Mouse (Mus musculus) heart, postnatal 0 days (tissue): ENCODE results near the gene Sec23b. TPM values are rescaled to one million over a fixed set of nuclear protein-coding genes. Genes with fewer than 3 reads are reported as not detected.

Source experiments
- ATAC-seq: fragments of 200-750 bp; cut with Nextera tagmentation; 2 replicates; pipeline ENCODE4 v1.8.0; 2017; ENCODE audit warnings: low read depth, moderate number of reproducible peaks, moderate library complexity; ENCODE audit not compliant: insufficient read depth
- DNase-seq: peaks from one replicate; pipeline ENCODE4 v3.0.0-alpha.2; 2016; ENCODE audit warnings: low spot score
- H3K27ac ChIP-seq: fragments of 300-500 bp; sonication (generic); 2 replicates; pipeline ENCODE4 v1.5.1; 2014; ENCODE audit warnings: low read depth, mild to moderate bottlenecking
- H3K27me3 ChIP-seq: fragments of 300-500 bp; sonication (generic); 2 replicates; pipeline ENCODE4 v1.6.1; 2014; ENCODE audit warnings: low read length, mixed read lengths; ENCODE audit not compliant: control insufficient read depth, insufficient read depth
- H3K36me3 ChIP-seq: fragments of 300-500 bp; sonication (generic); replicated peaks from 2 replicates; pipeline ENCODE4 v1.6.1; 2014; ENCODE audit warnings: low read length, mixed read lengths; ENCODE audit not compliant: control insufficient read depth, insufficient read depth
- H3K4me1 ChIP-seq: fragments of 300-500 bp; sonication (generic); 2 replicates; pipeline ENCODE4 v1.6.1; 2014; ENCODE audit warnings: antibody characterized with exemption; ENCODE audit not compliant: control insufficient read depth, insufficient read depth
- H3K4me2 ChIP-seq: fragments of 300-500 bp; sonication (generic); 2 replicates; pipeline ENCODE4 v1.6.1; 2014; ENCODE audit warnings: low read depth, mild to moderate bottlenecking, low read length, moderate library complexity
- H3K4me3 ChIP-seq: fragments of 300-500 bp; sonication (generic); 2 replicates; pipeline ENCODE4 v1.5.1; 2014; ENCODE audit warnings: low read depth, low read length
- H3K9ac ChIP-seq: fragments of 300-500 bp; sonication (generic); replicated peaks from 2 replicates; pipeline ENCODE4 v1.6.1; 2014; ENCODE audit warnings: low read depth, low read length, mixed read lengths
- H3K9me3 ChIP-seq: fragments of 300-500 bp; sonication (generic); replicated peaks from 2 replicates; pipeline ENCODE4 v1.6.1; 2016; ENCODE audit warnings: low read length; ENCODE audit not compliant: control insufficient read depth
- CTCF ChIP-seq: IDR thresholded peaks from 2 replicates; pipeline ENCODE4 v1.5.1; 2016; ENCODE audit warnings: antibody characterized with exemption, control low read depth, low read depth
- EP300 ChIP-seq: IDR thresholded peaks from 2 replicates; pipeline ENCODE4 v1.6.1; 2016; ENCODE audit warnings: antibody characterized with exemption, low read depth
- WGBS: fragments of 180-500 bp; shearing (Covaris S2); extraction: QIAGEN DNeasy Blood & Tissue Kit; methylation state at CpG from one replicate; pipeline ENCODE4 v1.1.7; 2014; 5-methylcytosine and 5-hydroxymethylcytosine counted together
- polyA plus RNA-seq: library from polyadenylated mRNA; unstranded; fragments of >200 nt; fragmentation: Nextera tagmentation; extraction: Ambion mirVana; gene quantifications from 2 replicates; pipeline ENCODE4 v1.2.1, GENCODE M21; 2015
- total RNA-seq: library from RNA; depleted of rRNA; stranded (reverse); fragments of >200 nt; gene quantifications from 2 replicates; pipeline ENCODE4 v1.2.3, GENCODE M21; 2014; ENCODE audit warnings: low replicate concordance; rRNA removed

The Sec23b gene
- total RNA-seq, result 52.8 and 56.7 TPM in 2 replicates
- 28.2 and 29.2 TPM in 2 replicates for polyA plus RNA-seq

DNA sequence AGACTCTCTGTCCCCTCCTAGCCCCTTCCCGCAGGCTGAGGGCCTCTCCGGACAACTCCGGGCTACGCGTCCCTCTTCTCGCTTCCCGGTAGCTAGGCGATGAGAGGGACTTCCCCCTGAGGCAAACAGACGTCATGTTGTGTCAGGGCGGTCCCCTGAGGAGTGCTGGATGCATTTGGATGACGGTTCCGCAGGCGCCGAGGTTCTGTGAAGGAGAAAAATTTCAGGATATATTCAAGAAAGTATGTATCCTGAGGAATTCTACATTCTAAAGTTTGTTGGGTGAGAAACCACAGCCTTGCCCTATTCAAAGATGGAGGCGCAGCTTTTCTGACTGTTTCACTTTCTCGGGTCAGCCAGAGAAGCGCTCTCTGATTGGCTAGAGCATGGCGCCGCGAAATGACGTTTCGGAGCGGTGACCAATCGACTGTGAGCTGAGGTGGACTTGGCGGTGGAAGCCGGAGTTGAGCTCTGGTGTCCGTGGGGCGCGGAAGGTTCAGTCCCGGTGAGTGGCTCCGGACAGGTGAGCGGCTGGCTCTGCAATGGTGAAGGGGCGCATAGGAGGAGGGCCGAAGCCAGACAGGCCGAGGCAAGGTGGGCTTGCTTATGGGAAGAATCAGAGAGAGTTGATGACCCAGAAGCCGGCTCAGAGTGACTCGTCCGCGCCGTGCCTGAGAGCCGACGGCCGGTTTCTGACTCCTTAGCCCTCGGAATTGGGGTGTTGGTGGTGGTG lies at the start of gene Sec23b:
Sec23b (plus strand) TSS at position 410 of the 733 bp plus-strand sequence.
- no peaks in the 10 kb centered on the region for H3K9me3 ChIP-seq
- H3K36me3 ChIP-seq, result peaks cover 7% of the 10 kb centered on the region; the same call in 1 of the 2 replicates
- H3K4me1 ChIP-seq, result 0 out of 2 replicates have a peak, but pooled peaks cover 6% of the 10 kb centered on the region
- peak; percentile 98 for DNase-seq
- no peaks in the 10 kb centered on the region for H3K27me3 ChIP-seq
- H3K27ac ChIP-seq, result peak within 1 kb of the TSS; percentile 86
- TF ChIP-seq CTCF, result no peak
- no peak for TF ChIP-seq EP300
- peak within 1 kb of the TSS; percentile 68 for H3K4me3 ChIP-seq
- WGBS, result under 1% methylated on average over 44 of the region's 44 CpGs
- peak; percentile 97 for ATAC-seq
- H3K4me2 ChIP-seq, result peak within 1 kb of the TSS; percentile 74
- H3K9ac ChIP-seq, result peak within 1 kb of the TSS; percentile 50

- no peaks in the 10 kb centered on the region for H3K27me3 ChIP-seq
- H3K9me3 ChIP-seq, result no peaks in the 10 kb centered on the region
- H3K27ac ChIP-seq, result no peak overlapping the region
- TF ChIP-seq CTCF (no peak), EP300 (no peak)
- WGBS, result 68% methylated on average over 3 of the region's 3 CpGs
- DNase-seq (no peak), ATAC-seq (no peak)
- no peaks in the 10 kb centered on the region for H3K4me1 ChIP-seq
- H3K36me3 ChIP-seq, result no peaks in the 10 kb centered on the region
- no peak overlapping the region for H3K9ac ChIP-seq
- H3K4me3 ChIP-seq, result no peak overlapping the region
- H3K4me2 ChIP-seq, result no peak overlapping the region
These were observed 41.4 kb upstream of the Sec23b start for GRCm38 (mm10) chr2:144514619-144515018.

DNA sequence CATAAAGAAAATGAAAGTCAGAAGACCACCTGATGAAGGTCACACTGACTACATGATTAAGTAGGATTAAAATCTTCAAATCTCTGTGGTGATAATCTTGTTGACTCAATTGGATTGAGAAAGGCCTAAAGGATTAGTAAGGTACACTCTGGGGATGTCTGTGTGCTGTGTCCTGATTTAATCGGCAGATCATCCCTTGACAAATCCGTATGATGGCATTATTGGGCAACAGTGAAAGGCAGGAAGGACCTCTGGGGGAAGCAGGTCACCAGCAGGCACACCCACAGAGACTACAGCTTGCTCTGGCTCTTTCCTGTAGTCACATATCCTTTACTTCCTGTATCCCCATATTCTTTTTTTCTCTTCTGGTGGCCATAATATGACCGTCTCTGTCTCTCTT lies 36.3 kb upstream of the Sec23b start:
- Histone ChIP-seq H3K27me3 (0 out of 2 replicates have a peak, but pooled peaks cover 4% of the 10 kb centered on the region), H3K27ac (no peak overlapping the region), H3K4me1 (no peaks in the 10 kb centered on the region), H3K4me3 (no peak overlapping the region), H3K36me3 (no peaks in the 10 kb centered on the region), H3K9ac (no peak overlapping the region), H3K9me3 (no peaks in the 10 kb centered on the region), H3K4me2 (no peak overlapping the region)
- ATAC-seq, result no peak
- no peak for TF ChIP-seq CTCF
- no peak for TF ChIP-seq EP300
- DNase-seq, result no peak
- 64% methylated on average over 3 of the region's 3 CpGs for WGBS

- 58% methylated on average over 10 of the region's 10 CpGs for WGBS
- 0 out of 2 replicates have a peak, but pooled peaks cover 3% of the 10 kb centered on the region for H3K36me3 ChIP-seq
- no peak for TF ChIP-seq CTCF
- H3K9ac ChIP-seq, result no peak overlapping the region
- H3K4me3 ChIP-seq, result no peak overlapping the region
- ATAC-seq (no peak), DNase-seq (no peak)
- H3K27me3 ChIP-seq, result 0 out of 2 replicates have a peak, but pooled peaks cover 4% of the 10 kb centered on the region
- no peak overlapping the region for H3K4me2 ChIP-seq
- peaks cover 12% of the 10 kb centered on the region for H3K4me1 ChIP-seq
- H3K27ac ChIP-seq, result no peak overlapping the region
- no peaks in the 10 kb centered on the region for H3K9me3 ChIP-seq
These were observed 30.2 kb upstream of the Sec23b start for GRCm38 (mm10) chr2:144525856-144526255.

GRCm38 (mm10) chr2:144526981-144527820 lies 28.8 kb upstream of the Sec23b start, which contains the start of the genes Dzank1 and Polr3f:
Gene Dzank1, minus strand, starts transcription at chr2:144527414.
Gene Polr3f, plus strand, starts transcription at chr2:144527718.
- H3K4me1 ChIP-seq, result peaks cover 12% of the 10 kb centered on the region
- DNase-seq (peak; percentile 98), ATAC-seq (peak; percentile 98)
- peak within 1 kb of the TSS; percentile 91 for H3K4me3 ChIP-seq
- peaks cover 10% of the 10 kb centered on the region for H3K36me3 ChIP-seq
- under 1% methylated on average over 56 of the region's 56 CpGs for WGBS
- peak within 1 kb of the TSS; percentile 85 for H3K4me2 ChIP-seq
- H3K9ac ChIP-seq, result peak within 1 kb of the TSS; percentile 94
- TF ChIP-seq EP300 (peak; percentile 95), CTCF (no peak)
- no peaks in the 10 kb centered on the region for H3K9me3 ChIP-seq
- peak within 1 kb of the TSS; percentile 94 for H3K27ac ChIP-seq
- H3K27me3 ChIP-seq, result 0 out of 2 replicates have a peak, but pooled peaks cover 4% of the 10 kb centered on the region
